Mouse (Mus musculus) olfactory bulb, adult 2 months (tissue): Measurements from ENCODE around the gene 9530002B09Rik. TPM values are rescaled to one million over a fixed set of nuclear protein-coding genes. Genes with fewer than 3 reads are reported as not detected.

Experiments
- H3K27ac ChIP-seq: fragments of 200-500 bp; 2 replicates; pipeline ENCODE4 v1.5.1; 2012; ENCODE audit warnings: low read depth, low read length; ENCODE audit not compliant: insufficient read depth
- H3K4me1 ChIP-seq: fragments of 200-500 bp; 2 replicates; pipeline ENCODE4 v1.6.1; 2012; ENCODE audit warnings: low read length; ENCODE audit not compliant: control insufficient read depth, insufficient read depth
- H3K4me3 ChIP-seq: fragments of 200-500 bp; 2 replicates; pipeline ENCODE4 v1.5.1; 2012; ENCODE audit warnings: mild to moderate bottlenecking, low read depth, low read length, moderate library complexity; ENCODE audit not compliant: insufficient read depth
- CTCF ChIP-seq: fragments of 200-500 bp; IDR thresholded peaks from 2 replicates; pipeline ENCODE4 v1.5.1; 2012; ENCODE audit warnings: low read depth, mild to moderate bottlenecking, low read length, moderate library complexity; ENCODE audit not compliant: insufficient read depth
- POLR2A ChIP-seq: fragments of 200-500 bp; IDR thresholded peaks from 2 replicates; pipeline ENCODE4 v1.6.1; 2012; ENCODE audit warnings: mild to moderate bottlenecking, low read depth, low read length, moderate library complexity; ENCODE audit not compliant: insufficient read depth
- polyA plus RNA-seq: library from polyadenylated mRNA; stranded (reverse); fragments of >200 nt; gene quantifications from 2 replicates; pipeline ENCODE4 v1.2.4, GENCODE M21; 2012; ENCODE audit warnings: low replicate concordance; ENCODE audit not compliant: missing spikeins, insufficient read depth, insufficient read length

9530002B09Rik gene
- polyA plus RNA-seq: not detected in 2 replicates

- H3K4me3 ChIP-seq: no peak within 1 kb of the TSS
- no peaks in the 10 kb centered on the region for H3K4me1 ChIP-seq
- H3K27ac ChIP-seq: no peak within 1 kb of the TSS
- no peak for TF ChIP-seq POLR2A
- no peak for TF ChIP-seq CTCF
Observed at GRCm38 (mm10) chr4:122688975-122689374, at the start of gene 9530002B09Rik. Gene 9530002B09Rik (plus strand): TSS chr4:122689275.

Other genes starting within 250 kb of the 9530002B09Rik start
- gene Ppt1, start 147.0 kb downstream of the 9530002B09Rik start, polyA plus RNA-seq: 235 TPM in 1 of 2 replicates, not detected in the other
- 117 TPM in 1 of 2 replicates, not detected in the other for gene Cap1, start 196.8 kb downstream of the 9530002B09Rik start, polyA plus RNA-seq